Mouse (Mus musculus): ENCODE results near the gene Bcl3.

Bcl3 gene

DNA sequence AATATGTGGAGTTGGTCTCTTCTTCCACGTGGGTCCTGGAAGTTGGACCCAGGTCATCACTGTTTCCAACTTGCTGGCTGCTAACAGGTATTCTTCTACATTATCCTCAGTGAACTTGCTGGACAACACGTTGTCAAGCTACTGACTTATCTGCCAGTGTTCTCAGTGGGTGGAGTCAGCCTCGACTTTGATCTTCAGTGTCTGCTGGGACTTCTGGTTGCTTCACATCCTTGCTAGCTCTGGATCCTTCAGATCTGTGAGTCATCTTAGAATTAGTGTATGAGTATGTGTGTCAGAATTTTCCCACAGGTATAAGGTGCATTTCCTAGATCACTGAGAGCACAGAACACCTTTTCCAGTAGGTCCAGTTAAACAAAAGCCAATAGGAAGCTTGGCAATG lies 14.3 kb upstream of the Bcl3 start:
- no peak for ATAC-seq (ENCODE audit: insufficient number of reproducible peaks, low FRiP score, low TSS enrichment)

DNA sequence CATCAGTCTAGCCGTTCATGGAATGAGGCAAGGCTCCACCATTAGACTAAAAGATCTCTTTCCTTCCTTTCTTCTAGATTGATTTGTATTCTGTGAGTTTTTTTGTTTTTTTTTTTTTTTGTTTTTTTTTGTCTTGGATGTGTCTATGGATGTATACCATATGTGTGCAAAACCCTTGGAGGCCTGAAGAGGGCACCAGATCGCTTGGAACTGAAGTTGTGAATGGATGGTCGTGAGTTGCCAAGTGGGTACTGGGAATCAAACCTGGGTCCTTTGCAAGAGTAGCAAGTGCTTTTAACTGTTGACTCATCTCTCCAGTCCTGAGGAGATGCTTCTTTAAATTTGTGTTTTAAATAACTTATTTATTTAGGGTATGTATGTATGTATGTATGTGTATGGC lies 11.5 kb upstream of the Bcl3 start:
- ATAC-seq (ENCODE audit: insufficient number of reproducible peaks, low FRiP score, low TSS enrichment): no peak

- no peak for ATAC-seq (ENCODE audit: insufficient number of reproducible peaks, low FRiP score, low TSS enrichment)
These were observed 9.3 kb upstream of the Bcl3 start for GRCm38 (mm10) chr7:19831837-19832236.

DNA sequence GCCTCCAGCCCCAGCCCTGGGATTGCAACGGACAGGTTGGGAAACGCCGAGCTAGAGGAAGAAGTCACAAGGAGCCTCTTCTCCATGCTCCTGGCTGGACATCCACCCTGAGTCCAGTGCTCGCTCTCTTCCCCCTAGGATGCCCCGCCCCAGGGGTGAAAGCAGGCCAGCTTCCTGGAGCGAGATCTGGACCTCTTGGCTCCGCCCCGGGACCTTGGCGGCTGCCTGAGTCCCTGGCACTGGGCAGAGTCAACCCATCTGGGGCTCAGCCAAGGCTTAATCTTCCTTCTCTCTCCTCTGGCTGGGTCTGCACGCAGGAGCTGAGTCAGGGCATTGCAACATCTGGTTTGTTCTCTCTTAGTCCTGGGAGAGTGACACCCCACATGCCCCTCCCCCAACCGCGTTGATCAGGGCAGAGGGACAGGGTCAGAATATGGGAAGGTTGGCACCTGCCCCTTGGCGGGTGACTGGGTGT lies 8.1 kb upstream of the Bcl3 start:
- ATAC-seq (ENCODE audit: insufficient number of reproducible peaks, low FRiP score, low TSS enrichment): no peak; the same call in 1 of the 2 replicates

GRCm38 (mm10) chr7:19829694-19830093 lies 7.1 kb upstream of the Bcl3 start:
- no peak for ATAC-seq (ENCODE audit: insufficient number of reproducible peaks, low FRiP score, low TSS enrichment)

DNA sequence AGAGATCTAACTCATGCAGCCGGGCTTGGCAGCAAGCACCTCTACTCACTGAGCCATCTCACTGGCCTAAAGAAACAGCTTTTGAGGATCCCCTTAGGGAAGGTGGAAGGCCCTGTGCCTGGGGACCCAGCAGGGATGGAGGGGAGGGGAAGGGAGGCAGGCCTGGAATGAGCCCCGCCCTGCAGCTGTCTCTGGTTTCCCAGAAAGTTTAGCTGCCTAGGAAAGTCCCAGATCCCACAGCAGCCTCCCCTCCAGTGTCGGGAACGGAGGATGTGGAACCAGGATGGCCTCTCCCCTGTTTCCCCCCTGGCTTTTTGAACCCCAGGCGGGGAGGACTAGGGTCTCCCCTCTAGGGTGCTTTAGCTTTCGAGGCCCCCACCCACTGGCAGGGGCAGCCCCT lies 4.2 kb upstream of the Bcl3 start:
- ATAC-seq (ENCODE audit: insufficient number of reproducible peaks, low FRiP score, low TSS enrichment): no peak

GRCm38 (mm10) chr7:19824182-19824973 lies 1.8 kb upstream of the Bcl3 start:
- no peak for ATAC-seq (ENCODE audit: insufficient number of reproducible peaks, low FRiP score, low TSS enrichment)

- no peak for ATAC-seq (ENCODE audit: insufficient number of reproducible peaks, low FRiP score, low TSS enrichment)
These were observed 949 bp upstream of the Bcl3 start for GRCm38 (mm10) chr7:19823256-19824181.

- no peak for ATAC-seq (ENCODE audit: insufficient number of reproducible peaks, low FRiP score, low TSS enrichment)
These were observed 377 bp downstream of the Bcl3 start for GRCm38 (mm10) chr7:19822193-19822592.

GRCm38 (mm10) chr7:19821633-19822032 lies 937 bp downstream of the Bcl3 start:
- no peak for ATAC-seq (ENCODE audit: insufficient number of reproducible peaks, low FRiP score, low TSS enrichment)

GRCm38 (mm10) chr7:19820347-19821048 lies 2.1 kb downstream of the Bcl3 start:
- no peak for ATAC-seq (ENCODE audit: insufficient number of reproducible peaks, low FRiP score, low TSS enrichment)

GRCm38 (mm10) chr7:19818875-19819274 lies 3.7 kb downstream of the Bcl3 start:
- ATAC-seq (ENCODE audit: insufficient number of reproducible peaks, low FRiP score, low TSS enrichment): no peak

GRCm38 (mm10) chr7:19818440-19818839 lies 4.1 kb downstream of the Bcl3 start:
- ATAC-seq (ENCODE audit: insufficient number of reproducible peaks, low FRiP score, low TSS enrichment): no peak

- no peak for ATAC-seq (ENCODE audit: insufficient number of reproducible peaks, low FRiP score, low TSS enrichment)
These were observed 5.0 kb downstream of the Bcl3 start for GRCm38 (mm10) chr7:19817382-19818105.

GRCm38 (mm10) chr7:19816224-19816771 lies 6.3 kb downstream of the Bcl3 start:
- no peak for ATAC-seq (ENCODE audit: insufficient number of reproducible peaks, low FRiP score, low TSS enrichment)

GRCm38 (mm10) chr7:19815296-19816223 lies 7.0 kb downstream of the Bcl3 start:
- no peak for ATAC-seq (ENCODE audit: insufficient number of reproducible peaks, low FRiP score, low TSS enrichment)

DNA sequence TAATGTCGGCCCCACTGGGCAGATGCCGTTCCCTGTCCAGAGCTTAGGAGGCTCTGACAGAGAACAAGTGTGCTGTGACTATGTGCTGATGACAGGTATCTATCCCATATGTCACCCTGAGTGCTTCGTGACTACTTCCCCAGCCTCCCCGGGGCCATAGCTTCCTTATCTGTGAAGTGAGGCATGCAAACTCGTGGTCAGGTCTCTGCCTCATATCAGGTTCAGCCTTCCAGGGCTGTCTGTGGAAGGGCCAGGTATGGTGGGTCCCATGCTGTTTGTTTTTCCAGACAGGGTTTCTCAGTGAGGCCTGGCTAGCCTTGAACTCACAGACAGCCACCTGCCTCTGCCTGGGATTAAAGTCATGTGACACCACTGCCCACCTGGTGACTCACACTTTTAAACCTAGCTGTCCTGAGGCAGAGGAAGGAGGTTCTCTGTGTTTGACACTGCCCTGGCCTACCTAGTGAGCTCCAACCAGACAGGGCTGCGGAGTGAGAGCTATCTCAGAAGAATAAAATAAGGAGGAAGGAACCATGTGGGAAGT lies 8.9 kb downstream of the Bcl3 start:
- no peak for ATAC-seq (ENCODE audit: insufficient number of reproducible peaks, low FRiP score, low TSS enrichment)

DNA sequence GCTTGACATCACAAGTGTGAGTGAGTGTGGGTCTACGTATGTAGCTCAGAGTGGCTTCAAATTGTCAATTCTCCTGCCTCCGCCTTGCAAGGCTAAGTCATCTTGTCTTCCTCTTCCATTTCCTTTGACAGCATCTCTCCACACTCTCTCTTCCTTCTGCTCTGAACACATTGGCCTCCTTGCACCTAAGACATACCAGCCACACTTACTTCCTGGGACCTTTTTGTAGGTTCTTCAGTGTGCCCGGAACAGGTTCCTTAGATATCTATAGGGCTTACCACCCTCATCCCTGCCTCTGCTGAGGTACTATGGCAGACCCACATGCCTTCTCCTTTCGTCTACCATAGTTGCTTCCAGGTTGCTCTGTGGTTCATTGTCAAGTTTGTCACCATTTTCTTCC lies 9.4 kb downstream of the Bcl3 start:
- no peak for ATAC-seq (ENCODE audit: insufficient number of reproducible peaks, low FRiP score, low TSS enrichment)
